Mouse (Mus musculus): ENCODE measurements around the gene Ddo.

DNA sequence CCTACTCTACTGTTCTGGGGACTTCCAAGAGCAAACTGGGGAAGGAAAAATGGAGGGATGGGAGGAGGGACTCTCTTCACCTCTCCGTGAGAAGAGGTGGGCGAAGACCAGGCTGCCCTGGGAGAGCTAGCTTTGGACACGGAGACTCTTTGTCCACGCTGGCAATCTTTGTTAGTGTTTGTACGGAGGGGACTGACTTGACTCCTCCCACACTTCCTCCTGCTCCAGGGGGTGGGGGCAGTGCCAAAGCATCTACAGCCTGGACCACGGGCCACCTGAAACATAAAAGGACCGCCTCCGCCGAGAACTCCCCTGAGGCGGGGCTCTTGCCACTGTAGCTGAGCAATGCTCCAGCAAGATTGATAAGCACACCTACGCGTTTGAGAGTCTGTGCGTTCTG lies 44.3 kb downstream of the Ddo start:
- no peak for TF ChIP-seq POLR2A (IDR thresholded peaks at IDR 0.05; ENCODE audit: borderline replicate concordance, insufficient read depth, low read length)
- TF ChIP-seq CTCF (IDR thresholded peaks at IDR 0.05; ENCODE audit: borderline replicate concordance, insufficient read depth, low read depth, low read length), result no peak

All from cerebellum, adult 2 months (tissue).